Mouse (Mus musculus): Measurements from ENCODE around the gene Slc35f3.

GRCm38 (mm10) chr8:126275886-126276285 is 22.5 kb upstream of the Slc35f3 start:
- TF ChIP-seq GATA1 (IDR thresholded peaks at IDR 0.05; ENCODE audit: low read depth, low read length) (no peak), E2F4 (IDR thresholded peaks at IDR 0.05; ENCODE audit: borderline replicate concordance, low read depth, low read length) (no peak), CTCF (IDR thresholded peaks at IDR 0.05 in 2 of 3, conservative IDR thresholded peaks at IDR 0.05 in 1 of 3; ENCODE audit: control insufficient read depth in 1 of 3, insufficient read depth in 1 of 3, low read depth in 2 of 3, low read length in 3 of 3, poor library complexity in 1 of 3, severe bottlenecking in 1 of 3) (no peak), MXI1 (IDR thresholded peaks at IDR 0.05; ENCODE audit: low read depth, low read length) (no peak), BHLHE40 (IDR thresholded peaks at IDR 0.05; ENCODE audit: borderline replicate concordance, low read depth, low read length) (no peak), MAX (IDR thresholded peaks at IDR 0.05; ENCODE audit: low read length) (no peak)

Data from MEL (cell line).